Mouse (Mus musculus) heart, postnatal 0 days (tissue): ENCODE data around the gene Eif5. TPM values are rescaled to one million over a fixed set of nuclear protein-coding genes. Genes with fewer than 3 reads are reported as not detected.

Experiments used
- ATAC-seq: fragments of 200-750 bp; cut with Nextera tagmentation; 2 replicates; pipeline ENCODE4 v1.8.0; 2017; ENCODE audit warnings: low read depth, moderate number of reproducible peaks, moderate library complexity; ENCODE audit not compliant: insufficient read depth
- DNase-seq: peaks from one replicate; pipeline ENCODE4 v3.0.0-alpha.2; 2016; ENCODE audit warnings: low spot score
- H3K27ac ChIP-seq: fragments of 300-500 bp; sonication (generic); 2 replicates; pipeline ENCODE4 v1.5.1; 2014; ENCODE audit warnings: low read depth, mild to moderate bottlenecking
- H3K27me3 ChIP-seq: fragments of 300-500 bp; sonication (generic); 2 replicates; pipeline ENCODE4 v1.6.1; 2014; ENCODE audit warnings: low read length, mixed read lengths; ENCODE audit not compliant: control insufficient read depth, insufficient read depth
- H3K36me3 ChIP-seq: fragments of 300-500 bp; sonication (generic); replicated peaks from 2 replicates; pipeline ENCODE4 v1.6.1; 2014; ENCODE audit warnings: low read length, mixed read lengths; ENCODE audit not compliant: control insufficient read depth, insufficient read depth
- H3K4me1 ChIP-seq: fragments of 300-500 bp; sonication (generic); 2 replicates; pipeline ENCODE4 v1.6.1; 2014; ENCODE audit warnings: antibody characterized with exemption; ENCODE audit not compliant: control insufficient read depth, insufficient read depth
- H3K4me2 ChIP-seq: fragments of 300-500 bp; sonication (generic); 2 replicates; pipeline ENCODE4 v1.6.1; 2014; ENCODE audit warnings: low read depth, mild to moderate bottlenecking, low read length, moderate library complexity
- H3K4me3 ChIP-seq: fragments of 300-500 bp; sonication (generic); 2 replicates; pipeline ENCODE4 v1.5.1; 2014; ENCODE audit warnings: low read depth, low read length
- H3K9ac ChIP-seq: fragments of 300-500 bp; sonication (generic); replicated peaks from 2 replicates; pipeline ENCODE4 v1.6.1; 2014; ENCODE audit warnings: low read depth, low read length, mixed read lengths
- H3K9me3 ChIP-seq: fragments of 300-500 bp; sonication (generic); replicated peaks from 2 replicates; pipeline ENCODE4 v1.6.1; 2016; ENCODE audit warnings: low read length; ENCODE audit not compliant: control insufficient read depth
- CTCF ChIP-seq: IDR thresholded peaks from 2 replicates; pipeline ENCODE4 v1.5.1; 2016; ENCODE audit warnings: antibody characterized with exemption, control low read depth, low read depth
- EP300 ChIP-seq: IDR thresholded peaks from 2 replicates; pipeline ENCODE4 v1.6.1; 2016; ENCODE audit warnings: antibody characterized with exemption, low read depth
- WGBS: fragments of 180-500 bp; shearing (Covaris S2); extraction: QIAGEN DNeasy Blood & Tissue Kit; methylation state at CpG from one replicate; pipeline ENCODE4 v1.1.7; 2014; 5-methylcytosine and 5-hydroxymethylcytosine counted together
- polyA plus RNA-seq: library from polyadenylated mRNA; unstranded; fragments of >200 nt; fragmentation: Nextera tagmentation; extraction: Ambion mirVana; gene quantifications from 2 replicates; pipeline ENCODE4 v1.2.1, GENCODE M21; 2015
- total RNA-seq: library from RNA; depleted of rRNA; stranded (reverse); fragments of >200 nt; gene quantifications from 2 replicates; pipeline ENCODE4 v1.2.3, GENCODE M21; 2014; ENCODE audit warnings: low replicate concordance

The Eif5 gene
- total and polyA plus RNA-seq, 2 experiments from 2014 or later = 153 to 361 TPM

- no peak overlapping the region for H3K9ac ChIP-seq
- TF ChIP-seq CTCF (no peak), EP300 (no peak)
- H3K4me1 ChIP-seq = peaks cover 11% of the 10 kb centered on the region; the same call in 1 of the 2 replicates
- no peaks in the 10 kb centered on the region for H3K36me3 ChIP-seq
- no peak overlapping the region for H3K27ac ChIP-seq
- H3K9me3 ChIP-seq = no peaks in the 10 kb centered on the region; the same call in 1 of the 2 replicates
- no peaks in the 10 kb centered on the region for H3K27me3 ChIP-seq
- DNase-seq (no peak), ATAC-seq (no peak)
- H3K4me3 ChIP-seq = no peak overlapping the region
- WGBS = 72% methylated on average over 6 of the region's 6 CpGs
- no peak overlapping the region for H3K4me2 ChIP-seq
Observed at GRCm38 (mm10) chr12:111516826-111517225, 21.0 kb upstream of the Eif5 start.

GRCm38 (mm10) chr12:111517901-111518300, 19.9 kb upstream of the Eif5 start:
- no peak for ATAC-seq
- peaks cover 11% of the 10 kb centered on the region; the same call in 1 of the 2 replicates for H3K4me1 ChIP-seq
- TF ChIP-seq EP300 (no peak), CTCF (no peak)
- H3K4me2 ChIP-seq = no peak overlapping the region
- H3K9me3 ChIP-seq = no peaks in the 10 kb centered on the region; the same call in 1 of the 2 replicates
- 34% methylated on average over 4 of the region's 4 CpGs for WGBS
- no peak overlapping the region for H3K4me3 ChIP-seq
- H3K9ac ChIP-seq = no peak overlapping the region
- no peak for DNase-seq
- no peaks in the 10 kb centered on the region for H3K27me3 ChIP-seq
- H3K36me3 ChIP-seq = no peaks in the 10 kb centered on the region
- no peak overlapping the region for H3K27ac ChIP-seq

- H3K9ac ChIP-seq = no peak overlapping the region
- H3K9me3 ChIP-seq = no peaks in the 10 kb centered on the region; the same call in 1 of the 2 replicates
- H3K4me3 ChIP-seq = no peak overlapping the region
- H3K4me2 ChIP-seq = no peak overlapping the region
- 85% methylated on average over 9 of the region's 9 CpGs for WGBS
- no peaks in the 10 kb centered on the region for H3K36me3 ChIP-seq
- H3K27me3 ChIP-seq = no peaks in the 10 kb centered on the region
- TF ChIP-seq EP300 (no peak), CTCF (no peak)
- H3K4me1 ChIP-seq = peaks cover 11% of the 10 kb centered on the region; the same call in 1 of the 2 replicates
- ATAC-seq = no peak
- H3K27ac ChIP-seq = no peak overlapping the region
- no peak for DNase-seq
Observed at GRCm38 (mm10) chr12:111518391-111518790, 19.4 kb upstream of the Eif5 start.

GRCm38 (mm10) chr12:111519821-111520220, 18.0 kb upstream of the Eif5 start:
- ATAC-seq = no peak
- 54% methylated on average over 5 of the region's 5 CpGs for WGBS
- no peaks in the 10 kb centered on the region for H3K4me1 ChIP-seq
- DNase-seq = no peak
- H3K9me3 ChIP-seq = no peaks in the 10 kb centered on the region; the same call in 1 of the 2 replicates
- H3K27ac ChIP-seq = no peak overlapping the region
- no peak overlapping the region for H3K9ac ChIP-seq
- H3K4me3 ChIP-seq = no peak overlapping the region
- no peak overlapping the region for H3K4me2 ChIP-seq
- H3K27me3 ChIP-seq = 0 out of 2 replicates have a peak, but pooled peaks cover 3% of the 10 kb centered on the region
- no peak for TF ChIP-seq CTCF
- no peak for TF ChIP-seq EP300
- H3K36me3 ChIP-seq = no peaks in the 10 kb centered on the region

GRCm38 (mm10) chr12:111520994-111521393, 16.8 kb upstream of the Eif5 start:
- 68% methylated on average over 2 of the region's 2 CpGs for WGBS
- H3K9ac ChIP-seq = no peak overlapping the region
- DNase-seq (no peak), ATAC-seq (no peak)
- H3K4me2 ChIP-seq = no peak overlapping the region
- no peak overlapping the region for H3K27ac ChIP-seq
- TF ChIP-seq EP300 (no peak), CTCF (no peak)
- H3K27me3 ChIP-seq = 0 out of 2 replicates have a peak, but pooled peaks cover 3% of the 10 kb centered on the region
- H3K4me1 ChIP-seq = no peaks in the 10 kb centered on the region
- no peak overlapping the region for H3K4me3 ChIP-seq
- H3K36me3 ChIP-seq = no peaks in the 10 kb centered on the region
- H3K9me3 ChIP-seq = no peaks in the 10 kb centered on the region

GRCm38 (mm10) chr12:111524469-111524868, 13.3 kb upstream of the Eif5 start:
- ATAC-seq (no peak), DNase-seq (no peak)
- H3K4me3 ChIP-seq = no peak overlapping the region
- H3K27me3 ChIP-seq = 0 out of 2 replicates have a peak, but pooled peaks cover 3% of the 10 kb centered on the region
- no peaks in the 10 kb centered on the region for H3K4me1 ChIP-seq
- no peak overlapping the region for H3K9ac ChIP-seq
- no peaks in the 10 kb centered on the region for H3K9me3 ChIP-seq
- 48% methylated on average over 1 of the region's 1 CpGs for whole genome bisulfite sequencing
- H3K36me3 ChIP-seq = no peaks in the 10 kb centered on the region
- H3K27ac ChIP-seq = no peak overlapping the region
- no peak overlapping the region for H3K4me2 ChIP-seq
- TF ChIP-seq CTCF (no peak), EP300 (no peak)
